Mouse (Mus musculus) mammary gland, adult 2 months (tissue): Measurements from ENCODE around the gene Esx1. TPM values are rescaled to one million over a fixed set of nuclear protein-coding genes. Genes with fewer than 3 reads are reported as not detected.

ENCODE experiments used
- polyA plus RNA-seq: library from polyadenylated mRNA; depleted of rRNA; stranded (reverse); fragments of >200 nt; gene quantifications from 2 replicates; pipeline ENCODE4 v1.2.3, GENCODE M21; 2012; ENCODE audit warnings: low replicate concordance; rRNA removed

Gene Esx1
- polyA plus RNA-seq: not detected in 2 replicates

DNA sequence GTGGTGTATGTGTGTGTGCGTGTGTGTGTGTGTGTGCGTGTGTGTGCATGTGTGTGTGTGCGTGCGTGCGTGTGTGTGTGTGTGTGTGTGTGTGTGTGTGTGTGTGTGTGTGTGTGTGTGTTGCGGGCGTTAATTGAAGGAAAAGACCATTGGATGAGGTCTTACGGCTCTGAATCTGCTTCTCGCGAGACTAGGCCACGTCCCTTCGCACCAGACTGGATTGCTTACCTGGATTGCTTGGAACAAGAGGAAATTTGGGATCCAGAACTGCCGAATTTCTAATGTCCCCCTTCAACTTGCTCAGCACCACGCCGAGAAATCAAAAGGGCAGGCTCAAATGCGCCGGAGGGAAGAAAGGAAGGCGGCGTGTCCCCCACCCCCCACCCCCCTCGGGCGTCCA, at the start of gene Esx1:
TSS of gene Esx1 (minus strand) at position 366 of the 400 bp plus-strand sequence.

Other genes with a start within 250 kb of the Esx1 start
- not detected in 2 replicates for gene H2bfm, start 194.8 kb downstream of the Esx1 start, polyA plus RNA-seq
- gene Tmsb15b2, start 146.6 kb downstream of the Esx1 start, polyA plus RNA-seq: not detected in 2 replicates
- gene Tmsb15l, start 145.2 kb downstream of the Esx1 start, polyA plus RNA-seq: 0.30 and 0.96 TPM in 2 replicates
- 0.45 TPM in 1 of 2 replicates, not detected in the other for gene Tmsb15b1, start 145.2 kb downstream of the Esx1 start, polyA plus RNA-seq
- 0.68 and 0.88 TPM in 2 replicates for gene Zcchc18, start 128.9 kb downstream of the Esx1 start, polyA plus RNA-seq
- 5.9 and 7.4 TPM in 2 replicates for gene Slc25a53, start 83.8 kb downstream of the Esx1 start, polyA plus RNA-seq
- 0.47 and 0.87 TPM in 2 replicates for gene Fam199x, start 72.5 kb downstream of the Esx1 start, polyA plus RNA-seq